Mouse (Mus musculus): ENCODE results near the gene Nsg1. TPM values are rescaled to one million over a fixed set of nuclear protein-coding genes. Genes with fewer than 3 reads are reported as not detected.

Gene Nsg1
- total and polyA plus RNA-seq, 2 experiments from 2014 or later, result 12.5 to 29.2 TPM

- Histone ChIP-seq H3K27ac (ENCODE audit: low read depth) (no peak overlapping the region), H3K9ac (replicated peaks; ENCODE audit: low read depth, low read length) (no peak overlapping the region), H3K9me3 (replicated peaks; ENCODE audit: control insufficient read depth, low read length) (no peaks in the 10 kb centered on the region), H3K4me3 (ENCODE audit: low read depth, low read length) (no peak overlapping the region), H3K36me3 (replicated peaks; ENCODE audit: control insufficient read depth, insufficient read depth, low read length) (peaks cover 16% of the 10 kb centered on the region; the same call in 1 of the 2 replicates), H3K27me3 (ENCODE audit: control insufficient read depth, insufficient read depth, low read length) (no peaks in the 10 kb centered on the region), H3K4me1 (ENCODE audit: control insufficient read depth, insufficient read depth) (no peaks in the 10 kb centered on the region), H3K4me2 (ENCODE audit: low read depth, low read length) (no peak overlapping the region)
- ATAC-seq (ENCODE audit: insufficient read depth, low read depth), result no peak
- no peak for DNase-seq (ENCODE audit: low spot score)
- 42% methylated on average over 7 of the region's 7 CpGs for WGBS
- TF ChIP-seq EP300 (IDR thresholded peaks at IDR 0.05; ENCODE audit: low read depth) (no peak), CTCF (IDR thresholded peaks at IDR 0.05; ENCODE audit: low read depth) (no peak)
These were observed 38.0 kb downstream of the Nsg1 start for GRCm38 (mm10) chr5:38121699-38122098.

DNA sequence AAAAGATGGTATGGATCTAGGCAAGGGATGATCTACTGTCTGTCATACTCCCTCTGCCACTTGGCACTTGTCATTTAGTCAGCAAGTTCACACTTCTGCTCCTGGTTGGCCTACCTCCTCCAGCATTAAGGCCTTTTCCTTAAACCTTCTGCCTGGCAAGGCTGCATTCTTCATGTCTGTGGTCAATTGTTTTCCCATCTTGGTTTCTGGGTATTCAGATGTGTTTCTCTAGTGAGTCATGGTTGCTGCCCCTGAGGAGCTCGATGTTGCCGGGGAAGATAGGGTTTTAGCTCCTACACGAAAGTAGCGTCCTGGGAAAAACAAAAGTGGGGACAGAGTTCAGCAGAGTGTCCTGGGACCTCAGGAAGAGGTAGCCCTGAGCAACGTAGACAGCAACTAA lies 40.4 kb downstream of the Nsg1 start:
- Histone ChIP-seq H3K4me2 (ENCODE audit: low read depth, low read length) (no peak overlapping the region), H3K9ac (replicated peaks; ENCODE audit: low read depth, low read length) (no peak overlapping the region), H3K4me1 (ENCODE audit: control insufficient read depth, insufficient read depth) (no peaks in the 10 kb centered on the region), H3K36me3 (replicated peaks; ENCODE audit: control insufficient read depth, insufficient read depth, low read length) (peaks cover 28% of the 10 kb centered on the region), H3K27me3 (ENCODE audit: control insufficient read depth, insufficient read depth, low read length) (no peaks in the 10 kb centered on the region), H3K9me3 (replicated peaks; ENCODE audit: control insufficient read depth, low read length) (no peaks in the 10 kb centered on the region), H3K27ac (ENCODE audit: low read depth) (no peak overlapping the region), H3K4me3 (ENCODE audit: low read depth, low read length) (no peak overlapping the region)
- DNase-seq (ENCODE audit: low spot score), result no peak
- WGBS, result 78% methylated on average over 5 of the region's 5 CpGs
- ATAC-seq (ENCODE audit: insufficient read depth, low read depth), result no peak
- TF ChIP-seq EP300 (IDR thresholded peaks at IDR 0.05; ENCODE audit: low read depth), result no peak
- TF ChIP-seq CTCF (IDR thresholded peaks at IDR 0.05; ENCODE audit: low read depth), result no peak

DNA sequence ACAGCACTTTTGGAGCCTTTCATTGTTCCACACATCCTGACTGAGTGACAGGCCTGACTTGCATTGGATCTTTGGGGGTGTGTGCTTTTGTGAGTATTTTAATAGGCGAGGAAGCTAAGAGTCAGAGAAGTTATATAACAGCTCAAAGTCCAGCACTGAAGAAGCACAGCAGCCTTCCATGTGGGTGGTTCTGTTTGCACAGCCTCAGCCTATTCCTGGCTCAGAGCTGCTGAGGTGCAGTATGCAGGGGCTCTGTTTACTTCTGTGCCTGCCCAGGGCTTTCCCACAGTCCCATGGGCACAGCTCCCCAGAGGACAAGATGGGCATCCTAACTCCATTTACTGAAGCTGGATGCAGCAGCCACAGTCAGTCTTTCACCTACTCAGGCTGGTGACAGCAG lies 42.7 kb downstream of the Nsg1 start:
- DNase-seq (ENCODE audit: low spot score), result no peak

GRCm38 (mm10) chr5:38114526-38114925 lies 45.2 kb downstream of the Nsg1 start:
- H3K9me3 ChIP-seq (replicated peaks; ENCODE audit: control insufficient read depth, low read length), result no peaks in the 10 kb centered on the region
- no peak overlapping the region for H3K4me2 ChIP-seq (ENCODE audit: low read depth, low read length)
- ATAC-seq (ENCODE audit: insufficient read depth, low read depth) (no peak), DNase-seq (ENCODE audit: low spot score) (no peak)
- no peaks in the 10 kb centered on the region for H3K27me3 ChIP-seq (ENCODE audit: control insufficient read depth, insufficient read depth, low read length)
- no peak overlapping the region for H3K9ac ChIP-seq (replicated peaks; ENCODE audit: low read depth, low read length)
- no peaks in the 10 kb centered on the region for H3K4me1 ChIP-seq (ENCODE audit: control insufficient read depth, insufficient read depth)
- no peak overlapping the region for H3K4me3 ChIP-seq (ENCODE audit: low read depth, low read length)
- peaks cover 38% of the 10 kb centered on the region for H3K36me3 ChIP-seq (replicated peaks; ENCODE audit: control insufficient read depth, insufficient read depth, low read length)
- TF ChIP-seq EP300 (IDR thresholded peaks at IDR 0.05; ENCODE audit: low read depth), result no peak
- no peak for TF ChIP-seq CTCF (IDR thresholded peaks at IDR 0.05; ENCODE audit: low read depth)
- no peak overlapping the region for H3K27ac ChIP-seq (ENCODE audit: low read depth)
- 93% methylated on average over 2 of the region's 2 CpGs for WGBS

More for the DNA sequence above, 42.7 kb downstream of the Nsg1 start:
- no peaks in the 10 kb centered on the region for H3K27me3 ChIP-seq (ENCODE audit: control insufficient read depth, insufficient read depth, low read length)
- H3K4me3 ChIP-seq (ENCODE audit: low read depth, low read length), result no peak overlapping the region
- H3K4me1 ChIP-seq (ENCODE audit: control insufficient read depth, insufficient read depth), result no peaks in the 10 kb centered on the region
- ATAC-seq (ENCODE audit: insufficient read depth, low read depth), result no peak
- H3K9ac ChIP-seq (replicated peaks; ENCODE audit: low read depth, low read length), result no peak overlapping the region
- H3K4me2 ChIP-seq (ENCODE audit: low read depth, low read length), result no peak overlapping the region
- 84% methylated on average over 1 of the region's 1 CpGs for WGBS
- peaks cover 27% of the 10 kb centered on the region for H3K36me3 ChIP-seq (replicated peaks; ENCODE audit: control insufficient read depth, insufficient read depth, low read length)
- no peaks in the 10 kb centered on the region for H3K9me3 ChIP-seq (replicated peaks; ENCODE audit: control insufficient read depth, low read length)
- H3K27ac ChIP-seq (ENCODE audit: low read depth), result no peak overlapping the region
- TF ChIP-seq EP300 (IDR thresholded peaks at IDR 0.05; ENCODE audit: low read depth) (no peak), CTCF (IDR thresholded peaks at IDR 0.05; ENCODE audit: low read depth) (no peak)

DNA sequence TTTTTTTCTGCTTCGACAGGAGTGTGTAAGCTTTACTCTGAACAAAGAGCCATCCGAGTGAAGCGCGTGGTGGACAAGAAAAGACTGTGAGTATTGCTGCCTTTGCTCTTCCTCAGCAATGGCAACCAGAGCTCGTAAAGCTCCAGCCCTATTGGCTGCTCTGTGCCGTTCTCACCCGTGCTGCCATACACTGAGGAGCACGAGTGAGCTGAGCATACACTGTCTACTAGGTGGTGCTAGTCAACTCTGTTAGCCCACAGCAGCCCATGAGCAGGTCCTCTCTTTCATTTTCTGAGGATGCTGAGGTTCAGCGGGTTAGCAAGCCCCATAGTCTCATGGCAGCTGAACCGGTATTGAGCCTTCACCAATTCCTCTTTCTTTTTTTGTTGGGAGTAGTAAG lies 52.9 kb downstream of the Nsg1 start:
- peaks cover 46% of the 10 kb centered on the region for H3K36me3 ChIP-seq (replicated peaks; ENCODE audit: control insufficient read depth, insufficient read depth, low read length)
- 90% methylated on average over 10 of the region's 10 CpGs for WGBS
- no peak for ATAC-seq (ENCODE audit: insufficient read depth, low read depth)

GRCm38 (mm10) chr5:38106080-38106697 lies 53.5 kb downstream of the Nsg1 start:
- Histone ChIP-seq H3K4me3 (ENCODE audit: low read depth, low read length) (no peak overlapping the region), H3K9me3 (replicated peaks; ENCODE audit: control insufficient read depth, low read length) (no peaks in the 10 kb centered on the region)
- ATAC-seq (ENCODE audit: insufficient read depth, low read depth), result no peak

More for the DNA sequence above, 52.9 kb downstream of the Nsg1 start:
- H3K27me3 ChIP-seq (ENCODE audit: control insufficient read depth, insufficient read depth, low read length), result no peaks in the 10 kb centered on the region
- TF ChIP-seq EP300 (IDR thresholded peaks at IDR 0.05; ENCODE audit: low read depth) (no peak), CTCF (IDR thresholded peaks at IDR 0.05; ENCODE audit: low read depth) (no peak)
- no peak overlapping the region for H3K4me2 ChIP-seq (ENCODE audit: low read depth, low read length)
- H3K9me3 ChIP-seq (replicated peaks; ENCODE audit: control insufficient read depth, low read length), result no peaks in the 10 kb centered on the region
- no peak for DNase-seq (ENCODE audit: low spot score)
- H3K9ac ChIP-seq (replicated peaks; ENCODE audit: low read depth, low read length), result no peak overlapping the region
- no peak overlapping the region for H3K27ac ChIP-seq (ENCODE audit: low read depth)
- H3K4me1 ChIP-seq (ENCODE audit: control insufficient read depth, insufficient read depth), result no peaks in the 10 kb centered on the region
- no peak overlapping the region for H3K4me3 ChIP-seq (ENCODE audit: low read depth, low read length)

More at GRCm38 (mm10) chr5:38106080-38106697, 53.5 kb downstream of the Nsg1 start:
- Histone ChIP-seq H3K27me3 (ENCODE audit: control insufficient read depth, insufficient read depth, low read length) (no peaks in the 10 kb centered on the region), H3K9ac (replicated peaks; ENCODE audit: low read depth, low read length) (no peak overlapping the region), H3K36me3 (replicated peaks; ENCODE audit: control insufficient read depth, insufficient read depth, low read length) (peaks cover 46% of the 10 kb centered on the region), H3K4me2 (ENCODE audit: low read depth, low read length) (no peak overlapping the region), H3K27ac (ENCODE audit: low read depth) (no peak overlapping the region), H3K4me1 (ENCODE audit: control insufficient read depth, insufficient read depth) (no peaks in the 10 kb centered on the region)
- WGBS, result 91% methylated on average over 14 of the region's 14 CpGs
- no peak for DNase-seq (ENCODE audit: low spot score)
- TF ChIP-seq EP300 (IDR thresholded peaks at IDR 0.05; ENCODE audit: low read depth), result no peak
- TF ChIP-seq CTCF (IDR thresholded peaks at IDR 0.05; ENCODE audit: low read depth), result no peak
